Mouse (Mus musculus) olfactory bulb, adult 2 months (tissue): Measurements from ENCODE around the gene Cracr2b. TPM values are rescaled to one million over a fixed set of nuclear protein-coding genes. Genes with fewer than 3 reads are reported as not detected.

Experiments used
- H3K27ac ChIP-seq: fragments of 200-500 bp; 2 replicates; pipeline ENCODE4 v1.5.1; 2012; ENCODE audit warnings: low read depth, low read length; ENCODE audit not compliant: insufficient read depth
- H3K4me1 ChIP-seq: fragments of 200-500 bp; 2 replicates; pipeline ENCODE4 v1.6.1; 2012; ENCODE audit warnings: low read length; ENCODE audit not compliant: control insufficient read depth, insufficient read depth
- H3K4me3 ChIP-seq: fragments of 200-500 bp; 2 replicates; pipeline ENCODE4 v1.5.1; 2012; ENCODE audit warnings: mild to moderate bottlenecking, low read depth, low read length, moderate library complexity; ENCODE audit not compliant: insufficient read depth
- CTCF ChIP-seq: fragments of 200-500 bp; IDR thresholded peaks from 2 replicates; pipeline ENCODE4 v1.5.1; 2012; ENCODE audit warnings: low read depth, mild to moderate bottlenecking, low read length, moderate library complexity; ENCODE audit not compliant: insufficient read depth
- POLR2A ChIP-seq: fragments of 200-500 bp; IDR thresholded peaks from 2 replicates; pipeline ENCODE4 v1.6.1; 2012; ENCODE audit warnings: mild to moderate bottlenecking, low read depth, low read length, moderate library complexity; ENCODE audit not compliant: insufficient read depth
- WGBS: fragments of 180-500 bp; shearing (Covaris S2); methylation state at CpG from one replicate; pipeline ENCODE4 v1.1.7; 2018; 5-methylcytosine and 5-hydroxymethylcytosine counted together
- polyA plus RNA-seq: library from polyadenylated mRNA; stranded (reverse); fragments of >200 nt; gene quantifications from 2 replicates; pipeline ENCODE4 v1.2.4, GENCODE M21; 2012; ENCODE audit warnings: low replicate concordance; ENCODE audit not compliant: missing spikeins, insufficient read depth, insufficient read length

Gene Cracr2b
- polyA plus RNA-seq, 1 experiment, result not detected

DNA sequence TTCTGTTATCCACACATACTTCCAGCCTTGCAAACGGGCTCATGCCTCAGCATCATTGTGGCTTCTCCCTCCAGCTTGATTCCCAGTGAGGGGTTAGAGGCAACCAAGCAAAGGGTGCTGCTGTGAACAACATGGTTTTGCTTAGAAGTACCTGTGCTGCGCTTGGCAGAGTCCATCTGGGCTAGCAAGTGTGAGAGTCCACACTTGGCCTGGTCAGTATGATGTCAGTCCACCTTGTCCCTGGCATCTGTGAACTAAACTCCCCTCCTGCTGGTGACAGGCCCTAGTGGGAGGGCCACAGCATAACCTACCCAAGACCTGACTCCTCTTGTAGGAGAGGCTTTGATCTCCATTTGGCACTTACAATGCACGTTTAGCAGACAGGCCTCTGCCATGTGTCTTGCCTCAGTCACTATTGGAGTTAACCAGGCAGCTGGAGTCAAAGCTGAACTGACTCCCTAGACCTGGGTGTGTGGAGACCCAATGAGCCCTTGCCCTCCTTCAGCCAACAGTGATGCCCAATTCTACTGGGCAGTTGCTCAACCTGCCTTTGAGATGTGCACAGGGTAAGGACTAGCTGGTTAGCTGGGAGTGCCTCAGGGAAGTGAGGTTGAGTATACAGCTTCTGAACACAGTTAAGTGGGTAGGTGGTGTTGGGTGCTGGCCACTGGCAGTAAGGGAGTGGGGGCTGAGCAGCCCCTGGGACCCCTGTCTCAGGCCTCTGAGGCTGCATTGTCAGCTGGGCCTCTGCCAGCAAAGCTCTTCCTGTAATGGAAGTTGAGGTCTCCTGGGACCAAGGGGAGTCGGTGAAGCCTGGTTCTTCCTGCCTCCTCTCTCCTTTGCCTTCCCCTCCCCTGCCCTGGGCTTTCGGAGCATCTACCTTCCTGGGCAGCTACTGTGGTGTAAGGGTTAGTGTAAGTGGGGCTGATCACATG, 23.6 kb downstream of the Cracr2b start:
- Histone ChIP-seq H3K27ac (no peak overlapping the region), H3K4me3 (no peak overlapping the region), H3K4me1 (peaks cover 19% of the 10 kb centered on the region)
- WGBS, result 89% methylated on average over 5 of the region's 5 CpGs
- TF ChIP-seq POLR2A (no peak), CTCF (no peak)

DNA sequence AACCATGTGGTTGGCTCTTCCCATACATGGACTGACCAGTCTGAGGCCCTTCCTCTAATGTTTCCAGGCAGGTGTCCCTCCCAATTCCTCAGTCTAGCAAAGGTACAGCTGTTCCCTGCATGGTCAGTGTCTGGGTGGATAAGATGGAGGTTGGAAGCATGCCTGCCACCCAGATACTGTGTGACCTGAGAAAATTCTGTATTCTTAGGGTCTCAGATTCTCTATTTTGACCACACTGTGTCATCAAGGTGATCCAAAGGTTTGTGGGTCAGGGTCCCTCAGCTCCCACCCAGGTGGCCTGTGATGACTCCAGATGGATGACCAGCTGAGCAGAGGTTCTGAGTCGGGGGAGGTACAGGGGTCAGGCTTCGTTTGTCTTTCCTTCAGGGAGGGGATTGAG, 24.3 kb downstream of the Cracr2b start:
- TF ChIP-seq CTCF (no peak), POLR2A (no peak)
- Histone ChIP-seq H3K4me1 (peaks cover 19% of the 10 kb centered on the region), H3K4me3 (no peak overlapping the region), H3K27ac (no peak overlapping the region)
- 84% methylated on average over 2 of the region's 2 CpGs for WGBS

DNA sequence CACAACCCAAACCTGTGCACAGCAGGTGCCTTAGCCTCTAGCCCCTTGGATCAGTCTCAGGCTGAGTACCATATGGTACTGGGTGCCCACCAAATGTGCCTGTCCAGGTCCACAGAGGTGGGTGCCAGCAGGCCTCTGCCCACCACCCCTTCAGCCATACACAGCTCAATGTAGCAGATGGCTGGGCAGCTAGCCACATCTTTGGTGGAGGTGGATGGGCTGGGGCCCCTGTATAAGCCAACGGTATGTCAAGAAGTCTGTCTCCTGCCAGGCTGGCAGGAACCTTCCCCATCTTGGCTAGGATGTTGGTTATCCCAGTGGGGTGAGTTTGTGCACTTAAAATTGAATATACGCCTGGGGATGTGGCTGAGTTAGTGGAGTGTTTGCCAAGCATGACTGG, 24.7 kb downstream of the Cracr2b start:
- Histone ChIP-seq H3K4me3 (no peak overlapping the region), H3K27ac (no peak overlapping the region), H3K4me1 (peaks cover 19% of the 10 kb centered on the region)
- 73% methylated on average over 2 of the region's 2 CpGs for WGBS
- TF ChIP-seq CTCF (no peak), POLR2A (no peak)

DNA sequence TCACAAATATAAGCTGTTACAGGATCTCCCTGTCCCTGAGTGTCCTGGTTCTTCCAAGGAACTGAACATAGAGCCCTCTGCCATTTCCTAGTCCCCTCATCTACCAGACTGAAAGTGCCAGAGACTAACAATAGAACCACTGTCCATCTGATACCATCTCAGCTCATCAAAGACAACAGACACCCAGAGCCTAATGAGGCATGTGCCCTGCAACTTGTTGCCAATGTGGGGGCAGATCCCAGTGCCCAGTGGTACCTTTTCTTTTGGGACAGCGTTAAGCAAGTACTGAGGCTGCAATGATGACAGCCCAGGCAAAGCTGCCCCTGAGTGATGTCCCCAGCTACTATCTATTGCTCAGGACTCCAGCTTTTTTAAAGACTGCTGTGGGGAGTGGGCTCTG, 25.3 kb downstream of the Cracr2b start:
- H3K4me3 ChIP-seq, result no peak overlapping the region
- H3K4me1 ChIP-seq, result peaks cover 15% of the 10 kb centered on the region
- WGBS, result 75% methylated on average over 1 of the region's 1 CpGs
- no peak for TF ChIP-seq CTCF
- H3K27ac ChIP-seq, result no peak overlapping the region

DNA sequence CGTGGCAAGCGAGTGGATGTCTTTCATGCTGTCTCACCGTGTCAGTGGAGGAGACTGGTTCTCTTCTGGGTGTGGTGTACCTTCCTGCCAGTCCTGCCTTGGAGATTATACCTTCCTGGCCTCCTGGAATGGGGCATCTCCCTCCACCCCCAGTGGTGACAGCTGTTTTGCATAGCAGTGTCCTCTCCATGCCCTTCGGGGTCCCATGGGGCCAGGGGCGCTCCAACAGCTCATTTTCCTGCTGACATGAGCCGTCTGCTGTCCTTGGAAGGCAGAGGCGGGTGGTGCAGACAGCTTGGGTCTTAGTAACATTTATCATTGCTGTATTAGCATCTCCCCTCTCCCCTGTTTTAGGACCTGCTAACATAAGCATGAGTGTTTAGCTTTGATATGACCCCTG, 26.2 kb downstream of the Cracr2b start:
- no peak for TF ChIP-seq POLR2A
- no peak for TF ChIP-seq CTCF
- no peak overlapping the region for H3K27ac ChIP-seq
- 83% methylated on average over 7 of the region's 7 CpGs for WGBS
- H3K4me3 ChIP-seq, result no peak overlapping the region
- peaks cover 7% of the 10 kb centered on the region for H3K4me1 ChIP-seq

DNA sequence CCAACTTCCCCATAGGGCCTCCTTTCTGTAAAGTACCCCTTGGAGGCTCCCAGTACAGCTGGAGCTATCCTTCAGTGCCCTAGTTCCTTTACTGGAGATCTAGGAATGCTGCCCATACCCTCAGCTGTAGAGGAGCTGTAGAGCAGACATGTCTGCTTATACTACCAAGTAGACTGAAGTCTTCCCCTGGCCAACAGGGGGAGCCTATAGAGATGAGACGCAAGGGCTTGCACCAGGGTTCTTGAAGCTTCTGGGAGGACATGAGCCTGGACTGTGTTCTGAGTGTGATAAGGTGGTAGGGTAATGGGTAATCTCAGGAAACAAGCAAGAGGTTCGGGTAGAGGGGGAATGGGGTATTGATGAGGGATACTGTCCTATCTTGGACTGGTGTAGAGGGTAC, 30.3 kb downstream of the Cracr2b start:
- H3K4me1 ChIP-seq, result no peaks in the 10 kb centered on the region
- H3K4me3 ChIP-seq, result no peak overlapping the region
- no peak for TF ChIP-seq POLR2A
- TF ChIP-seq CTCF, result no peak
- 91% methylated on average over 2 of the region's 2 CpGs for WGBS
- no peak overlapping the region for H3K27ac ChIP-seq

DNA sequence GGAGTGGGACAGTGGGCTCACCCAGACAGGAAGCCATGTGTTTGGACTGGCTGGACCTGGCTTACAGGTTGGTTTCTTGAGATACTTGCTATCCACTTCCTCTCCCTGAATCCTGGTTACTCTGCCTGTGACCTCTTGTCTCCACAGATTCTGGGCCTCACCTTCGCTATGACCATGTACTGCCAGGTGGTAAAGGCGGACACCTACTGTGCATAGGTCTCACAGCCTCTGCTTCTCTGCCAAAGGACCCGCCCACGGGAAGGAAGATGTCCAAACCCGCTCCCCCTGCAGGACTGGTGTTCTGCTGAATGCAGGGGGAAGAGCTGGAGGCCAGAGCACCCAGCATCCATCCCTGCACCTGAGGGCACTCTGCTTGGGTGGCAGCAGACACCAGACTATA, 31.8 kb downstream of the Cracr2b start:
- Histone ChIP-seq H3K4me3 (no peak overlapping the region), H3K27ac (no peak overlapping the region), H3K4me1 (peaks cover under 1% of the 10 kb centered on the region; the same call in 1 of the 2 replicates)
- WGBS, result 91% methylated on average over 5 of the region's 5 CpGs
- TF ChIP-seq POLR2A (no peak), CTCF (no peak)

DNA sequence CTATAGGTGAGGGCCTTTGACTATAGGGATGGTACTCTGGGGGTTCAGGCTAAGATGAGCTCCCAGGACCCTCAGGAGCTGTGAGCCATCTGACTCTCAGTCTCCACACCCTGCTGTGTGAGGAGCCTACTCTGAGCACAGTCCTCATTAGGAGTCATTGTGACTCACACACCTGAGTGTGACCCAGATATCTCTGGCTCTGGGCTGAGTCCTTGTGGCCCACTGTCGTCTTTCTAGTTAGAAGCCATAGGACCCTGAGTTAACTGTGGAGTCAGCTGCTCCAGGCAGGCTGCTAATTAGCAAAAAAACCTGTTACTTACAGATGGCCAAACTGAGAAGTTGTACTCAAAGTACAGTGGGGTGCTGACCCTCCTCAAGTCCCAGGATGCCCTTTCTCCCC, 32.8 kb downstream of the Cracr2b start:
- H3K4me1 ChIP-seq, result peaks cover 2% of the 10 kb centered on the region; the same call in 1 of the 2 replicates
- H3K27ac ChIP-seq, result no peak overlapping the region
- TF ChIP-seq POLR2A (no peak), CTCF (no peak)
- no peak overlapping the region for H3K4me3 ChIP-seq
- WGBS, result 62% methylated on average over 1 of the region's 1 CpGs

DNA sequence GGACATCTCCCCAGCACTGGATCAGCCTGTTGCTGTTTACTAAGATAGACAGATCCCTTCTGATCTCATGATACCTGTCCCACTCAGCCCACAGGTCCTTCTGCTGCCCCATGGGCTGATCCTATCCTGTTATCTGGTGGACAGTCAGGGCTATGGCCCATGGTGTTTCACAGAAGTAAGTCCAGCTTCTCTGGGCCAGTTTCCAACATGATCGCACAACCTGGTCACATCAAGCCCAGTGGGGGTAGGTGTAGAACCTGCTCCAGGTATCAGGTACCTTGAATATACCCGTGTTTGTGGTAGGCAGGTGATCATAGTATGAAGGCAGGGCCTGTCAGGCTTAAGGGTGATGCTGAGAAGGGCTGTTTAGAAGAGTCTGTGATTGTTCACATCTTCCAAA, 34.5 kb downstream of the Cracr2b start:
- Histone ChIP-seq H3K4me1 (peaks cover 2% of the 10 kb centered on the region; the same call in 1 of the 2 replicates), H3K4me3 (no peak overlapping the region), H3K27ac (no peak overlapping the region)
- TF ChIP-seq CTCF, result no peak
- 86% methylated on average over 2 of the region's 2 CpGs for WGBS

DNA sequence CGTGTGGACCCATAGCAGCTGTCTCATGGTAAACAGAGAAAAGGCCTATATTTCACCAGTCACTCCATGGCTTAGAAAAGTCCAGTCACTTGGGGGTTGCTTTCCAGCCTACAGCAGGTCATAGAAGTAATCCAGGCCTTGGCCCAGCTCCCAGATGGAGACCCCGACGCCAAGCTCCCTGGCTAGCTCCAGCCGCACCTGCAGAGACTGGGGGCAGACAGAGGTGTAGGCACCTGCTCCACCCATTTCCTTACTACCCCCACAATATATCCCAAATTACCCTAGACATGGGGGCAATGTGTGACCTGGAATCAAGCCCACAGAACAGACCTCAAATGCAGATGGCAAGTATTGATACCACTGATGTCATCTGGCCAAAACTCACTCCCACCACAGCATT, 35.0 kb downstream of the Cracr2b start:
- TF ChIP-seq POLR2A (no peak), CTCF (no peak)
- H3K4me1 ChIP-seq, result peaks cover 2% of the 10 kb centered on the region; the same call in 1 of the 2 replicates
- no peak overlapping the region for H3K27ac ChIP-seq
- 85% methylated on average over 4 of the region's 4 CpGs for WGBS
- no peak overlapping the region for H3K4me3 ChIP-seq
